Comparison of ENCODE assay signal across 25 mouse cellular contexts in the genomic region with DNA sequence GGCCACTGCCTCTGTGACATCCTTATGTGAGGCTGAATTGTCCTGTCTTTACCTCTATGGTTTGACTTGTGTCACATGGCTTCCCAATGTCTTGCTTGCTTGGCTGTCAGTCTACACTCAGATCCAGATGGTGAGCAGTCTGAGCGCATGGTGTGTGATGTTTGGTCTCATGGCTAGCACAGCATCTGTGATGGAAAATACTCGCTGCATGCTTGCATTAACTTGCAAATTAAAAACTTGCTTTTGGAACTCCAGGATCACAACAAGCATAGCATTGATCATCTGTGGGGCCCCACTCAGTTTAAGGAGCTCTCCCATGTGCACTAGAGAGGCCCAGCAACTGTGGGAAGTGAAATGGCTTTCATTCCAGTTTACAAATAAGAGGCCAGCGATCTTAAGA. TPM values are rescaled to one million over a fixed set of nuclear protein-coding genes. Genes with fewer than 3 reads are reported as not detected.
A peak's percentile ranks its signal among the peaks of the same experiment; 100 is the strongest.
DNase-seq lines count a peak whose midpoint lies in the region; ATAC-seq lines count a peak whose summit lies in the region.
"Had no signal": no experiment of that assay in that cellular context is flagged by ENCODE, and none has a peak within 500 bp of the region (broad histone marks: within the 10 kb centered on the region; RNA-seq: fewer than 3 reads in every experiment).

No protein-coding gene starts in this region.

- no peak overlapping the region for H3K4me3 ChIP-seq in embryonic facial prominence, embryonic 13.5 days
- H3K4me3 ChIP-seq in embryonic facial prominence, embryonic 10.5 days: no peak overlapping the region
- H3K4me3 ChIP-seq in forebrain, embryonic 16.5 days (replicated peaks; ENCODE audit: low read length): no peak overlapping the region
- no peak overlapping the region for H3K4me3 ChIP-seq in forebrain, embryonic 13.5 days
- no peak overlapping the region for H3K4me3 ChIP-seq in embryonic facial prominence, embryonic 15.5 days (replicated peaks)
- H3K4me3 ChIP-seq: forebrain, embryonic 10.5 days; hindbrain, embryonic 10.5 days; hindbrain, embryonic 13.5 days had no signal

- H3K9ac ChIP-seq in embryonic facial prominence, embryonic 13.5 days: no peak overlapping the region
- H3K9ac ChIP-seq in forebrain, embryonic 16.5 days (replicated peaks; ENCODE audit: low read depth, low read length): no peak overlapping the region
- no peak overlapping the region for H3K9ac ChIP-seq in forebrain, embryonic 13.5 days
- no peak overlapping the region for H3K9ac ChIP-seq in embryonic facial prominence, embryonic 15.5 days
- H3K9ac ChIP-seq: hindbrain, embryonic 13.5 days had no signal

- 49% methylated on average over 3 of the region's 3 CpGs for WGBS in embryonic facial prominence, embryonic 13.5 days
- WGBS in embryonic facial prominence, embryonic 10.5 days: 88% methylated on average over 3 of the region's 3 CpGs
- 69% methylated on average over 3 of the region's 3 CpGs for WGBS in forebrain, embryonic 16.5 days
- WGBS in forebrain, embryonic 13.5 days: 76% methylated on average over 3 of the region's 3 CpGs
- 48% methylated on average over 3 of the region's 3 CpGs for WGBS in embryonic facial prominence, embryonic 15.5 days

- H3K4me1 ChIP-seq in embryonic facial prominence, embryonic 13.5 days: peaks cover 39% of the 10 kb centered on the region
- H3K4me1 ChIP-seq in embryonic facial prominence, embryonic 10.5 days: peaks cover 24% of the 10 kb centered on the region
- H3K4me1 ChIP-seq in forebrain, embryonic 16.5 days (replicated peaks; ENCODE audit: control insufficient read depth, insufficient read depth, low read length): 0 out of 2 replicates have a peak, but pooled peaks cover 2% of the 10 kb centered on the region
- H3K4me1 ChIP-seq in forebrain, embryonic 13.5 days: 0 out of 2 replicates have a peak, but pooled peaks cover 3% of the 10 kb centered on the region
- peaks cover 23% of the 10 kb centered on the region for H3K4me1 ChIP-seq in embryonic facial prominence, embryonic 15.5 days
- H3K4me1 ChIP-seq: hindbrain, embryonic 10.5 days; hindbrain, embryonic 13.5 days had no signal

- ATAC-seq in embryonic facial prominence, embryonic 13.5 days (ENCODE audit: insufficient number of reproducible peaks, insufficient read depth, low FRiP score, low TSS enrichment, low read depth): no peak
- peak; percentile 54 for ATAC-seq in forebrain, embryonic 16.5 days
- ATAC-seq in forebrain, embryonic 13.5 days: no peak
- no peak for ATAC-seq in embryonic facial prominence, embryonic 15.5 days (ENCODE audit: insufficient number of reproducible peaks, low FRiP score, low TSS enrichment, low read depth)
- ATAC-seq: activated CD4-positive, CD25-positive, alpha-beta regulatory T cell, adult 4 months; hindbrain, embryonic 16.5 days; intestine, postnatal 0 days had no signal

- no peak for DNase-seq in embryonic facial prominence, embryonic 10.5 days (ENCODE audit: low spot score)
- DNase-seq in layer of hippocampus, adult 11-12 months (ENCODE audit: low spot score): peak; percentile 5
- no peak for DNase-seq in layer of hippocampus, postnatal 10 days (ENCODE audit: low spot score in 2 of 2)
- DNase-seq in cerebellum, adult 9-11 months: no peak
- DNase-seq: adrenal gland, adult 8-10 months; adrenal gland, postnatal 25 days; cerebellum, adult 18-20 months; cerebellum, adult 9-10 months; cerebellum, postnatal 25 days; gastrocnemius, postnatal 10 days; gastrocnemius, postnatal 36 days; kidney, adult 2 months had no signal

- H3K27ac ChIP-seq in embryonic facial prominence, embryonic 13.5 days: peak overlapping the region; percentile 41; the same call in 1 of the 2 replicates
- no peak overlapping the region for H3K27ac ChIP-seq in embryonic facial prominence, embryonic 10.5 days (replicated peaks)
- no peak overlapping the region for H3K27ac ChIP-seq in forebrain, embryonic 16.5 days (ENCODE audit: low read length)
- H3K27ac ChIP-seq in forebrain, embryonic 13.5 days: no peak overlapping the region
- H3K27ac ChIP-seq in embryonic facial prominence, embryonic 15.5 days (replicated peaks): peak overlapping the region; percentile 60
- H3K27ac ChIP-seq: forebrain, embryonic 10.5 days; hindbrain, embryonic 10.5 days; hindbrain, embryonic 13.5 days had no signal

- H3K27me3 ChIP-seq in embryonic facial prominence, embryonic 13.5 days: no peaks in the 10 kb centered on the region
- H3K27me3 ChIP-seq in embryonic facial prominence, embryonic 10.5 days (replicated peaks; ENCODE audit: low read depth, poor library complexity, severe bottlenecking): no peaks in the 10 kb centered on the region
- no peaks in the 10 kb centered on the region for H3K27me3 ChIP-seq in forebrain, embryonic 16.5 days (replicated peaks; ENCODE audit: control insufficient read depth, insufficient read depth, low read length)
- no peaks in the 10 kb centered on the region for H3K27me3 ChIP-seq in forebrain, embryonic 13.5 days
- no peaks in the 10 kb centered on the region for H3K27me3 ChIP-seq in embryonic facial prominence, embryonic 15.5 days
- H3K27me3 ChIP-seq: hindbrain, embryonic 13.5 days had no signal

- H3K9me3 ChIP-seq in embryonic facial prominence, embryonic 13.5 days: no peaks in the 10 kb centered on the region
- no peaks in the 10 kb centered on the region for H3K9me3 ChIP-seq in embryonic facial prominence, embryonic 10.5 days
- H3K9me3 ChIP-seq in forebrain, embryonic 16.5 days (ENCODE audit: control insufficient read depth, low read length): no peaks in the 10 kb centered on the region
- H3K9me3 ChIP-seq in forebrain, embryonic 13.5 days (replicated peaks): no peaks in the 10 kb centered on the region
- no peaks in the 10 kb centered on the region for H3K9me3 ChIP-seq in embryonic facial prominence, embryonic 15.5 days (replicated peaks)
- H3K9me3 ChIP-seq: forebrain, embryonic 10.5 days; hindbrain, embryonic 10.5 days; hindbrain, embryonic 13.5 days had no signal

- no peak overlapping the region for H3K4me2 ChIP-seq in embryonic facial prominence, embryonic 13.5 days
- H3K4me2 ChIP-seq in forebrain, embryonic 16.5 days (ENCODE audit: low read length): no peak overlapping the region
- H3K4me2 ChIP-seq in forebrain, embryonic 13.5 days: no peak overlapping the region
- no peak overlapping the region for H3K4me2 ChIP-seq in embryonic facial prominence, embryonic 15.5 days (replicated peaks)
- H3K4me2 ChIP-seq: heart, embryonic 11.5 days; hindbrain, embryonic 13.5 days had no signal

- H3K36me3 ChIP-seq in embryonic facial prominence, embryonic 13.5 days: no peaks in the 10 kb centered on the region
- H3K36me3 ChIP-seq in embryonic facial prominence, embryonic 10.5 days (replicated peaks): no peaks in the 10 kb centered on the region
- no peaks in the 10 kb centered on the region for H3K36me3 ChIP-seq in forebrain, embryonic 16.5 days (ENCODE audit: control insufficient read depth, insufficient read depth)
- no peaks in the 10 kb centered on the region for H3K36me3 ChIP-seq in forebrain, embryonic 13.5 days (ENCODE audit: poor library complexity, severe bottlenecking)
- no peaks in the 10 kb centered on the region for H3K36me3 ChIP-seq in embryonic facial prominence, embryonic 15.5 days
- H3K36me3 ChIP-seq: forebrain, embryonic 10.5 days; hindbrain, embryonic 10.5 days; hindbrain, embryonic 13.5 days had no signal

RNA-seq across cellular contexts. Expression of a gene that starts 29.1 kb away (rescaled TPM):
- 3.8 and 7.9 TPM in 2 replicates for polyA plus RNA-seq in embryonic facial prominence, embryonic 13.5 days (2015; fragmentation: Nextera tagmentation; extraction: Ambion mirVana)
- polyA plus RNA-seq in embryonic facial prominence, embryonic 10.5 days (2016; fragmentation: Nextera tagmentation; extraction: Ambion mirVana): 0.14 and 0.45 TPM in 2 replicates
- 0.32 and 0.58 TPM in 2 replicates for polyA plus RNA-seq in forebrain, embryonic 16.5 days (2015; fragmentation: Nextera tagmentation; extraction: Ambion mirVana)
- 0.57 and 0.89 TPM in 2 replicates for polyA plus RNA-seq in forebrain, embryonic 13.5 days (2015; fragmentation: Nextera tagmentation; extraction: Ambion mirVana)
- total RNA-seq in layer of hippocampus, postnatal 10 days (2021): 1 to 10 TPM; 2.4 to 2.6 TPM
- 2.7 and 3.4 TPM in 2 replicates for polyA plus RNA-seq in embryonic facial prominence, embryonic 15.5 days (2015; fragmentation: Nextera tagmentation; extraction: Ambion mirVana)
- total RNA-seq: common myeloid progenitor, adult 5-6 weeks; granulocyte monocyte progenitor cell, adult 5-6 weeks had no signal
- polyA plus RNA-seq: forebrain, embryonic 10.5 days had no signal

Comparison
In these comparisons a context has a peak if more than half of its experiments do, and no peak if none do; other contexts are left out.
1. H3K27ac ChIP-seq: peak in embryonic facial prominence, embryonic 13.5 days (single experiment) and embryonic facial prominence, embryonic 15.5 days (single experiment); none in embryonic facial prominence, embryonic 10.5 days (single experiment), forebrain, embryonic 16.5 days (single experiment) and forebrain, embryonic 13.5 days (single experiment).